Mouse (Mus musculus) embryonic facial prominence, embryonic 13.5 days (tissue): ENCODE measurements around the gene Cfap77. TPM values are rescaled to one million over a fixed set of nuclear protein-coding genes. Genes with fewer than 3 reads are reported as not detected.

Experiments used
- ATAC-seq: fragments of 200-750 bp; cut with Nextera tagmentation; 2 replicates; pipeline ENCODE4 v1.8.0; 2017; ENCODE audit warnings: low read depth; ENCODE audit not compliant: insufficient number of reproducible peaks, insufficient read depth, low FRiP score, low TSS enrichment
- H3K27ac ChIP-seq: fragments of 300-500 bp; sonication (generic); 2 replicates; pipeline ENCODE4 v1.5.1; 2015; ENCODE audit warnings: moderate library complexity, mild to moderate bottlenecking, inconsistent platforms
- H3K27me3 ChIP-seq: fragments of 300-500 bp; sonication (generic); 2 replicates; pipeline ENCODE4 v1.6.1; 2015; ENCODE audit warnings: mild to moderate bottlenecking, inconsistent platforms
- H3K36me3 ChIP-seq: fragments of 300-500 bp; sonication (generic); 2 replicates; pipeline ENCODE4 v1.6.1; 2015; ENCODE audit warnings: mild to moderate bottlenecking, inconsistent platforms
- H3K4me1 ChIP-seq: fragments of 300-500 bp; sonication (generic); 2 replicates; pipeline ENCODE4 v1.6.1; 2015; ENCODE audit warnings: inconsistent platforms
- H3K4me2 ChIP-seq: fragments of 300-500 bp; sonication (generic); 2 replicates; pipeline ENCODE4 v1.6.1; 2015; ENCODE audit warnings: moderate library complexity, mild to moderate bottlenecking, inconsistent platforms
- H3K4me3 ChIP-seq: fragments of 300-500 bp; sonication (generic); 2 replicates; pipeline ENCODE4 v1.5.1; 2015; ENCODE audit warnings: mild to moderate bottlenecking, inconsistent platforms
- H3K9ac ChIP-seq: fragments of 300-500 bp; sonication (generic); 2 replicates; pipeline ENCODE4 v1.6.1; 2015; ENCODE audit warnings: mild to moderate bottlenecking, inconsistent platforms
- H3K9me3 ChIP-seq: fragments of 300-500 bp; sonication (generic); 2 replicates; pipeline ENCODE4 v1.6.1; 2016; ENCODE audit warnings: inconsistent platforms
- WGBS: fragments of 180-500 bp; shearing (Covaris S2); methylation state at CpG from one replicate; pipeline ENCODE4 v1.1.7; 2015; ENCODE audit warnings: mixed read lengths; 5-methylcytosine and 5-hydroxymethylcytosine counted together
- polyA plus RNA-seq: library from polyadenylated mRNA; unstranded; fragments of >200 nt; fragmentation: Nextera tagmentation; extraction: Ambion mirVana; gene quantifications from 2 replicates; pipeline ENCODE4 v1.2.1, GENCODE M21; 2015

Gene Cfap77
- polyA plus RNA-seq, 1 experiment from 2014 or later: 0.39 TPM

DNA sequence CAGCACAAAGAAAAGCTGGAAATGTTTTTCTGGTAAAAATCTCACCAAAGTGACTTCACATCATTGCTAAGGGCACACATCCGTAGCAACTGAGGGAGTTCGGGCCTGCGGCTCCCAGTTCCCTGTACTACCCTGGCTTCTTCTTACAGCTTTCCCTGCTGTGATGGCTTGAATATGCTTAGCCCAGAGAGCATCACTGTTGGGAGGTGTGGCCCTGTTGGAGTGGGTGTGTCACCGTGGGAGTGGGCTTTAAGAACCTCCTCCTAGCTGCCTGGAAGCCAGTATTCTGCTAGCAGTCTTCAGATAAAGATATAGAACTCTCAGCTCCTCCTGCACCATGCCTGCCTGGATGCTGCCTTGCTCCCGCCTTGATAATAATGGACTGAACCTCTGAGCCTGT lies 93.2 kb downstream of the Cfap77 start:
- no peak for ATAC-seq

DNA sequence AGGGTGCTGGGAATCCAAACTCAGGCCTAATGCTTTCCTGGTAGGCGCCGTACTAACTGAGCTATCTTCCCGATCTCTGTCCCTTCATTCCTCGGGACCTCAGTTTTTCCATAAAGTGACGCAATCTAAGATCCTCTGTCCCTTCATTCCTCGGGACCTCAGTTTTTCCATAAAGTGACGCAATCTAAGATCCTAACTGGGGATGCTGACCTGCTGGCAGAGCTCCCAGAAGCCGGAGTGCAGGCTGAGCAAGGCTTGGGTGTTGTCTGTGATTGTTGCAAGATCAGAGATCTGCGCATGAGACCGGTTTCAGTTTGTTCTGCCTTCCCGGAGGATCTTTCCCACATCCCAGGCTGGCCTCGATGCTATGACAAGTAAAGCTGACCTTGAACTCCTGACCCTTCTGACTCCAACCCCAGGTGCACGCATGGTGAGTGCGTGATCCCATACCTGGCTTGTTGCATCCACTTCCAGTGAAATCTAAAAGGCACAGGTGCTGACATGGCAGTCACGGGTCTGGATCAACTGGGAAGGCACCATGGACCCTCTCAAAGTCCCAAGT lies 93.8 kb downstream of the Cfap77 start:
- no peak overlapping the region for H3K4me2 ChIP-seq
- no peak overlapping the region for H3K27ac ChIP-seq
- no peaks in the 10 kb centered on the region; the same call in 1 of the 2 replicates for H3K4me1 ChIP-seq
- no peak for ATAC-seq
- 85% methylated on average over 15 of the region's 15 CpGs for WGBS
- no peaks in the 10 kb centered on the region for H3K9me3 ChIP-seq
- H3K4me3 ChIP-seq: no peak overlapping the region
- no peak overlapping the region for H3K9ac ChIP-seq
- H3K36me3 ChIP-seq: no peaks in the 10 kb centered on the region
- H3K27me3 ChIP-seq: no peaks in the 10 kb centered on the region; the same call in 1 of the 2 replicates

More for the DNA sequence above, 93.2 kb downstream of the Cfap77 start:
- Histone ChIP-seq H3K9ac (no peak overlapping the region), H3K36me3 (no peaks in the 10 kb centered on the region), H3K4me2 (no peak overlapping the region), H3K4me1 (no peaks in the 10 kb centered on the region; the same call in 1 of the 2 replicates), H3K27me3 (peaks cover 1% of the 10 kb centered on the region; the same call in 1 of the 2 replicates), H3K27ac (no peak overlapping the region), H3K4me3 (no peak overlapping the region), H3K9me3 (no peaks in the 10 kb centered on the region)
- WGBS: 70% methylated on average over 5 of the region's 5 CpGs

DNA sequence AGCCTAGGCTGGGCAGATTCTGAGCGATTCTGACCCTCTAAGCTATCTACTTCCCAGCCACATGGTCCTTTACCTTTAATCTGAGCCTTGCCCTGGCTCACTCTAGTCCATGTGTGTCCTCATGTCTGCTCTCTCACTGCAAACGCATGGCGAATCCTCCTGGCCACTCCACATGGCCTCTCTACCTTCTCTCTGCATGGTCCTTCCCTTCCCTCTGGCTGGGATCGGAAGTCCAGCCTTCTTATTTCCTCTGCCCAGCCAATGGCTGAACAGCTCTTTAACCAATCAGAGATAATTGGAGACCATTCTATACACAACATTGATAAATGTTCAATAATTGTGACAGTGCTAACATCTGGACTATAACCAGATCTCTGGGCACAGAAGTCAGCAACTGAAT lies 98.0 kb downstream of the Cfap77 start:
- ATAC-seq: no peak
- no peaks in the 10 kb centered on the region for H3K36me3 ChIP-seq
- no peak overlapping the region for H3K9ac ChIP-seq
- no peak overlapping the region for H3K27ac ChIP-seq
- H3K27me3 ChIP-seq: no peaks in the 10 kb centered on the region
- no peak overlapping the region for H3K4me2 ChIP-seq
- H3K4me3 ChIP-seq: no peak overlapping the region
- H3K9me3 ChIP-seq: no peaks in the 10 kb centered on the region
- no peaks in the 10 kb centered on the region for H3K4me1 ChIP-seq
- WGBS: 80% methylated on average over 4 of the region's 4 CpGs

DNA sequence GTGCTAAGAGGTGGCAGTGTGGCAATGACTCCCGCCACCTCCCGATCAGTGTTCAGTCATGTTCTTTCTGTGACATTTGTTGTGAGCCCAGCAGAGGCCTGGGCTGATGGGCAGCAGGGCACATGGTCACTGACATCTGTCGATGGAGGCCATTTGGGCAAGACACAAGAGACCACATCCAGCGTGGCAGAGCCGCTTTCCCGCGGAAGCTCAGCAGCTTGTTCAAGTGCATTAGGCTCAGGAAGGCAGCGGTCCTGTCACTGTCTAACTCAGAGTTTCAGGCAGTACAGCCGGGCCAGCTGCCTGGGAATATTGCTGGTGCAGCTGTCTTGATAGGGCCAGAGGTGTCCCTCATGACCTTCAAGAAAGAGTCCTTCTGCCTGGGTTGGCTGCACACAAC lies 100.3 kb downstream of the Cfap77 start:
- H3K27me3 ChIP-seq: no peaks in the 10 kb centered on the region
- H3K4me3 ChIP-seq: no peak overlapping the region
- H3K9me3 ChIP-seq: no peaks in the 10 kb centered on the region
- ATAC-seq: no peak
- no peaks in the 10 kb centered on the region for H3K36me3 ChIP-seq
- 85% methylated on average over 9 of the region's 9 CpGs for WGBS
- H3K4me1 ChIP-seq: no peaks in the 10 kb centered on the region
- H3K27ac ChIP-seq: no peak overlapping the region
- no peak overlapping the region for H3K4me2 ChIP-seq
- H3K9ac ChIP-seq: no peak overlapping the region

DNA sequence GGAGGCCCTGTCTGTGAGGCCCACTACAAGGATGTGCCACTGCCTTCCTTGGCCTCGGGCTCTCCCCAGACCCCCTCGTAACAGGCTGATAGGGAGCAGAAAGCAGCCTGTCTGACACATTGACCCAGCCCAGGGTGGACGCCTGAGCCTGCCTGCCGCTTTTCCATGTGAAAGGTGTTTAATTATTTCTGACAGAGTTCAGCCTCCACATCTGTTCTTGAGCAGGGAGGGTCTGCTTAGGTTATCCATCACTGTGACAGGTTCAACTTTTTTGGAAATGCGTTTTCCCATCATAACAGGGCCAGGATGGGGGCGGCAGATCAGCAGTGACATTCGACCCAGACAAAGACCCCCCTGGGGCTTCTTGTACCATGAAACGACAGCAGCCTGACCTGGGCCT lies 101.9 kb downstream of the Cfap77 start:
- ATAC-seq: no peak
- H3K27me3 ChIP-seq: peaks cover under 1% of the 10 kb centered on the region; the same call in 1 of the 2 replicates
- H3K27ac ChIP-seq: no peak overlapping the region
- H3K4me1 ChIP-seq: no peaks in the 10 kb centered on the region
- H3K36me3 ChIP-seq: no peaks in the 10 kb centered on the region
- H3K4me2 ChIP-seq: no peak overlapping the region
- H3K4me3 ChIP-seq: no peak overlapping the region
- no peaks in the 10 kb centered on the region for H3K9me3 ChIP-seq
- H3K9ac ChIP-seq: no peak overlapping the region
- WGBS: 38% methylated on average over 8 of the region's 8 CpGs

DNA sequence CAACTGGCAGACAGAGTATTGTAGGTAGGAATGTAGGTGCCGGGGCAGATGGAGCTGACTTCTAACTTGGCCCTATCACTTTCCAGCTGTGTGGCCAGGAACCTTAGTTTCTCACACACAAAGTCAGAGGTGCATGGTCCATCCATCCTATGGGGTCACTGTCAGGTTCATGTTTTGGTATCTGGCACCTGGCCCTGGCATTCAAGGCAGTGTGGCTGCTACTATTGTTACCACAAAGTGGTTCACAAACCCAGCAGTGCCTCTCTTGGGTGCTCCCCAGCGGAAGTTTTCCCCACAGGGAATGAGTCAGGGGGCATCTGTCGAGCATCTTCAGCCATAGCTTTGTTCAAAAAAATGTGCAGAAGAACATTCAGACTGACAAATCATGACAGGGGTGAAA lies 108.6 kb downstream of the Cfap77 start:
- no peak for ATAC-seq
- WGBS: 72% methylated on average over 3 of the region's 3 CpGs
- peaks cover 13% of the 10 kb centered on the region; the same call in 1 of the 2 replicates for H3K27me3 ChIP-seq
- H3K9ac ChIP-seq: no peak overlapping the region
- H3K4me3 ChIP-seq: no peak overlapping the region
- H3K9me3 ChIP-seq: no peaks in the 10 kb centered on the region
- no peaks in the 10 kb centered on the region for H3K36me3 ChIP-seq
- no peak overlapping the region for H3K27ac ChIP-seq
- H3K4me1 ChIP-seq: no peaks in the 10 kb centered on the region
- no peak overlapping the region for H3K4me2 ChIP-seq

DNA sequence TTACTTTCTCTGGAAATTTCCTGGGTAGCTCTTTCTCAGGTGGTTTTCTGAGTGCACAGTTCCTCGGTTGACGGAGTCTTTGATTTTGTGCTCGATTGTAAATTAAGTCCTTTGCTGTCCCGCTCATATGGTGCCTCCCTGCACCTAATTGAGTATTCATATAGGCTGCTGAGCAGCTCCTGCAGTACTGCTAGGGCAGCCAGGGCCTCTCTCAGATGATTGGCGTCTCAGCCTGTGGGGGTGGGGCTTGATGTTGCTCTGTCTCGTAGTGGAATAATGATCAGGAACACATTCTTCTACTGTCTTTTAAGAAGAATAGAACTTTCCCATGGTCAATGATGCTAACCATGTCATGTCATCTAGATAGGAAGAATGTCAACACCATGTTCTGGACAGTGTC lies 109.5 kb downstream of the Cfap77 start:
- Histone ChIP-seq H3K9me3 (no peaks in the 10 kb centered on the region), H3K27ac (no peak overlapping the region), H3K9ac (no peak overlapping the region), H3K4me3 (no peak overlapping the region), H3K4me1 (no peaks in the 10 kb centered on the region), H3K27me3 (peaks cover 19% of the 10 kb centered on the region), H3K36me3 (no peaks in the 10 kb centered on the region), H3K4me2 (no peak overlapping the region)
- WGBS: 62% methylated on average over 6 of the region's 6 CpGs
- no peak for ATAC-seq

DNA sequence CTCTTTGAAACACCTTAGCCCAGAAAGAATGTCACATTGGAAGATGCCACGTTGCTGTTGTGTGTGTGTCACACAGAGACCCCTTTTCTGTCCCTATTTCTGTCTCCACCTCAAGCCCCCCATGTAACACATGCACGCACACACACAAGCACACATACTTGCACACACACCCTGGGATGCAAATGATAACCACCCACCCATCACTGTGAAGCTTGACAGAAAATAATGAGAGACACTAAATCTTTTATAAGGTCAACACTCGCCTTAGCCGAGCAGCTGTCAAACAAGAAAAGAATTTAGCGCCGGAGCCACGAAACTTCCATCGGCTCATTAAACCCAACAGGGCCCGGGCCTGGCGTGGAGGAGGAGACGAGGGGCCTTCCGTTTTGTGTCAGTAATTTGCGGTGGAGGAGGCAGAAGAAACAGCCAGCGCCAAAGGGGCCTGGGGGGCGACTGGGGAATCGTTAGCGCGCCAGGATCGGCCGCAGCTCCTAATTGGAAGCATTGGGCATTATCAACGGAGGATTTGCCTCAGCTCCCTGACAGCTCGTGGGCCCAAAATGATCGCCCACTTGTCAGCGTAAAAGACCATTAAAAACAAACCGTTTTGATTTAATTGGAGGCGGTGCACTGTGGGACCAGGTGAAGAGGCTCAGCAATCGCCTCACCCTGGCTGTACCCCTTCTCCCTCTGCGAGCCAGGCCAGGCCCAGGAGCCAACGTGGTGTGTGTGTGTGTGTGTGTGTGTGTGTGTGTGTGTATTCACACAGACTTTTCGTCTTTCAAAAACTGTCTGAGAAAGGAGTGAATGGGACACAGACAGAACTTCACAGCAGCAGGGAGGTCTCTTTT lies 111.0 kb downstream of the Cfap77 start:
- no peaks in the 10 kb centered on the region for H3K4me1 ChIP-seq
- peaks cover 32% of the 10 kb centered on the region for H3K27me3 ChIP-seq
- H3K4me3 ChIP-seq: no peak overlapping the region
- no peak overlapping the region for H3K9ac ChIP-seq
- WGBS: 53% methylated on average over 30 of the region's 30 CpGs
- H3K36me3 ChIP-seq: no peaks in the 10 kb centered on the region
- no peaks in the 10 kb centered on the region for H3K9me3 ChIP-seq
- H3K27ac ChIP-seq: no peak overlapping the region
- no peak overlapping the region for H3K4me2 ChIP-seq
- ATAC-seq: no peak

DNA sequence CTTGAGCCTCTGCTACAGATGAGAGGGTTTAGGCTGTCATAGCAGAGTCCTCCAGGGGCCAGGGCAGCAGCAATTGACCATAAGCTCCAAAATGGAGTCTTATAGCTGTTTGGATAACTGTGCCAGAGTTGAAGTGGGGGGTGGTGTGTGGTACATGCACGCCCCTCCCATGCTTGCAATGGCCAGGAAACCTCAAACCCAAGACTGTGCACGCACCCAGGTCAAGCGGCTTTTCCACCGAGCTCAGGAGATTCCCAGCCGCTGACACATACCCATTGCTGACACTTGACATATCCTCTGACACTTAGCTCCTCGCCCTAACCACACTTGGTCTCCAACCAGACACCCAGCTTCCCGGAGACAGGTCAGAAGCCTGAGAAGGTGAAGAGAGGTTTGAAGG lies 115.9 kb downstream of the Cfap77 start:
- WGBS: 79% methylated on average over 7 of the region's 7 CpGs
- Histone ChIP-seq H3K4me2 (no peak overlapping the region), H3K4me1 (0 out of 2 replicates have a peak, but pooled peaks cover 4% of the 10 kb centered on the region), H3K9ac (no peak overlapping the region), H3K27ac (no peak overlapping the region), H3K4me3 (no peak overlapping the region), H3K27me3 (peaks cover 24% of the 10 kb centered on the region), H3K36me3 (no peaks in the 10 kb centered on the region), H3K9me3 (no peaks in the 10 kb centered on the region)
- ATAC-seq: no peak

DNA sequence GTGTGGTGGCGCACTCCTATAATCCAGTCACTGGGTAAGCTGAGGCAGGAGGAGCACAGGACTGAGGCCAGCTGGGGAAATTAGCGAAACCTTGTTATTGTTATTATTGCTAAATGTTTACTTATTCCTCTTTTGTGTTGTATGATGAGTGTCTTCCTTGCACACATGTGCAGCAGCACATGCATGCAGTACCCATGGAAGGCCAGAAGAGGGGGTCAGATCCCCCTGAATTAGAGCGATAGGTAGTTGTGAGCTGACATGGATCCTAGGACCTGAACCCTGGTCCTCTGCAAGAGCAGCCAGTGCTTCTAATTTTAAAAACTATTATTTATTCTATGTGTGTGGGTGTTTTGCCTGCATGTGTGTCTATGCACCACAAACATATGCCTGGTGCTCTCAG lies 124.3 kb downstream of the Cfap77 start:
- Histone ChIP-seq H3K27ac (no peak overlapping the region), H3K27me3 (peaks cover 28% of the 10 kb centered on the region), H3K36me3 (no peaks in the 10 kb centered on the region), H3K4me1 (no peaks in the 10 kb centered on the region), H3K4me2 (no peak overlapping the region), H3K4me3 (no peak overlapping the region), H3K9me3 (no peaks in the 10 kb centered on the region), H3K9ac (no peak overlapping the region)
- ATAC-seq: no peak
- WGBS: 92% methylated on average over 3 of the region's 3 CpGs

DNA sequence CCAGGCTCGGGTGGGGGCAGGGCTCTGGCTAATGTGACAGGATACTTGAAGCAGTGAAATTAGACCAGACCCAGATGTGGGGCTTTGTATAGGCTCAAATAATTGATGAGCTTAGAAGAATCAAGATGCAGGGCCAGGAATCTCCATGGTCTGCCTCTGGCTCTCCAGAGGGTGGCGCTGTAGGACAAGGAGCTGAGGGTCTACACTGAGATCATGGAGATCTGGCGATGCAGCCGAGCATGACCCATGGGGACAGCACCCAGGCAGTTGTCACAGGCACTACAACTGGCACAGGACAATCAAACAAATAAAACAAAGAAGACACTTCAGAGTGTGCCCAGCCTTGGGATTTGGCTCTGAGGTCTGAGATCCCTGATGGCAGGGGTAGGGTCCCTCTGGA lies 131.0 kb downstream of the Cfap77 start:
- no peak overlapping the region for H3K4me3 ChIP-seq
- H3K27me3 ChIP-seq: peaks cover 74% of the 10 kb centered on the region
- ATAC-seq: no peak
- no peak overlapping the region for H3K4me2 ChIP-seq
- no peaks in the 10 kb centered on the region for H3K4me1 ChIP-seq
- no peaks in the 10 kb centered on the region for H3K9me3 ChIP-seq
- H3K36me3 ChIP-seq: no peaks in the 10 kb centered on the region
- H3K9ac ChIP-seq: no peak overlapping the region
- no peak overlapping the region for H3K27ac ChIP-seq
- WGBS: 0% methylated on average over 4 of the region's 4 CpGs

DNA sequence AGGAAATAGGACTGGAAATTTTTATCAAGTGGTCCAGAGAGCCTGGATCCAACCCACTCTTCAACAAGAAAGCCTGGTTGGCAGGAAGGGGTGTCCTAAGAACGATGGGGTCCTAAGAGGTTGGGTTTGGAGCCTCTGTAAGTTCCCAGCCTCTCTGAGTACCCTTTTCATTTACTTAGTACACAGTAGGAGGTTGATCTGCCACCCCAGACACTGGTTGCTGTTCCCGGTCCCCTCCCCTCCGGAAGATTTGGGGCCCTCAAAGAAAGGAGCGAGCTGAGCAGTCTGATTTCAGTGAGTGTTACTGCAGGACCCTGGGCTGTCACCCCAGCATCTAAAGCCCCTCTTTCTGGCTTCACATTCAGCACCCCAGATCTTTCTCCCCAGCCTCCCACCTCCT lies 135.9 kb downstream of the Cfap77 start:
- no peak overlapping the region for H3K4me2 ChIP-seq
- H3K9ac ChIP-seq: no peak overlapping the region
- H3K9me3 ChIP-seq: no peaks in the 10 kb centered on the region
- no peak overlapping the region for H3K4me3 ChIP-seq
- H3K4me1 ChIP-seq: peaks cover 6% of the 10 kb centered on the region
- H3K27ac ChIP-seq: no peak overlapping the region
- WGBS: 3% methylated on average over 4 of the region's 4 CpGs
- H3K27me3 ChIP-seq: peaks cover 97% of the 10 kb centered on the region
- no peaks in the 10 kb centered on the region for H3K36me3 ChIP-seq
- ATAC-seq: no peak
